Mouse (Mus musculus) cortical plate, adult 2 months (tissue): ENCODE data around the gene Elk4.

Source experiments
- CTCF ChIP-seq: fragments of 200-500 bp; IDR thresholded peaks from 2 replicates; pipeline ENCODE4 v1.5.1; 2011; ENCODE audit warnings: mild to moderate bottlenecking, control low read depth, low read length; ENCODE audit not compliant: insufficient read depth; ENCODE audit errors: extremely low read depth
- POLR2A ChIP-seq: fragments of 200-500 bp; IDR thresholded peaks from 2 replicates; pipeline ENCODE4 v1.6.1; 2011; ENCODE audit warnings: mild to moderate bottlenecking, low read length, control low read depth; ENCODE audit not compliant: insufficient read depth; ENCODE audit errors: extremely low read depth

DNA sequence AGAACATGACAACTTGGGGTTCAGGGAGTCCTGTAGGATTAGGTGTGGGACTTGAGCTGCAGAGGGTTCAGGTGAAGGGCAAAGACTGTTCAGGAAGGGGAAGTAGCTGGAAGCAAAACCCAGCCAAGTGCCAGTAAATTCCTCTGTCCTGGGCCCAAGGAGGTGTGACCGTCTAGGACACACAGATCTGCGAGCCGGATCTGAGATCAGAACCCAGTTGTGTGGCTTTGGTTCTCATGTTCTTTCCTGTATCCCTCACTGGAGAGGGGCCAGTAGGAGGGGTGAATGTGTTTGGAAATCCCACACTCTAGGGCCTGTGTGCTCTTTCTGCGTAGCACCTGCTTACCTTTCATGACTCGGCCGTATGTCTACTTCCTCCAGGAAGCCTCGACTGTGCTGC lies 40.1 kb upstream of the Elk4 start:
- no peak for TF ChIP-seq POLR2A
- TF ChIP-seq CTCF, result no peak
